ENCODE assay signal across 8 mouse cellular contexts in the genomic region with DNA sequence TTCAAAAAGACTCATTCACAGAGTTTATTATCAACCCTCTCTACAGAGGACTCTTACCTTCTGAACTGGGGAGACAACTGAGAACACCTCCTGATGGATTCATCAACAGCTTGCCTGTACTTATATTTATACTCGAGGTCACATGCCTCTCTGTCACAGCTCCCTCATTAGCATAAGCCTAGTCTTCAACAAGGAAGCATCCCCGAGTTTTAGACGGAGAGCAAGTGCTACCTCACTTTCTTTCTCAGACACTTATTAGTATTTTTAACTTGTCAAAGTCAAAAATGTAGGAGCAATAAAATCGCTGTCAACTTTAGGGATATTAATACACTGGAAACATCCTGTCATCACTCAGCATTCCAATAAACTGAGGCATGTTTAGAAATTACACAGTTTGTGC. TPM values are rescaled to one million over a fixed set of nuclear protein-coding genes. Genes with fewer than 3 reads are reported as not detected.
DNase-seq lines count a peak whose midpoint lies in the region; ATAC-seq and TF ChIP-seq lines count a peak whose summit lies in the region.

Gene Ide, minus strand, starts transcription at position 101 of the 400 bp plus-strand sequence.

- H3K4me2 ChIP-seq in neural tube, embryonic 11.5 days (ENCODE audit: low read depth), result no peak within 1 kb of the TSS
- H3K4me2 ChIP-seq in embryonic facial prominence, embryonic 15.5 days (replicated peaks), result no peak within 1 kb of the TSS
- no peak within 1 kb of the TSS for H3K4me2 ChIP-seq in heart, postnatal 0 days (ENCODE audit: low read depth, low read length)
- H3K4me2 ChIP-seq in neural tube, embryonic 14.5 days (ENCODE audit: low read depth, low read length), result no peak within 1 kb of the TSS

- ATAC-seq in neural tube, embryonic 11.5 days (ENCODE audit: insufficient read depth, low FRiP score, low TSS enrichment), result no peak
- ATAC-seq in embryonic facial prominence, embryonic 15.5 days (ENCODE audit: insufficient number of reproducible peaks, low FRiP score, low TSS enrichment, low read depth), result no peak
- ATAC-seq in heart, postnatal 0 days (ENCODE audit: insufficient read depth, low read depth), result no peak
- no peak for ATAC-seq in neural tube, embryonic 14.5 days (ENCODE audit: low read depth)

- H3K27ac ChIP-seq in neural tube, embryonic 11.5 days (ENCODE audit: low read depth, low read length), result no peak within 1 kb of the TSS
- no peak within 1 kb of the TSS for H3K27ac ChIP-seq in embryonic facial prominence, embryonic 15.5 days (replicated peaks)
- H3K27ac ChIP-seq in heart, postnatal 0 days (ENCODE audit: low read depth), result no peak within 1 kb of the TSS
- no peak within 1 kb of the TSS for H3K27ac ChIP-seq in neural tube, embryonic 14.5 days (ENCODE audit: low read depth, low read length)

- no peaks in the 10 kb centered on the region for H3K36me3 ChIP-seq in neural tube, embryonic 11.5 days (ENCODE audit: control insufficient read depth, insufficient read depth, low read length)
- no peaks in the 10 kb centered on the region for H3K36me3 ChIP-seq in embryonic facial prominence, embryonic 15.5 days
- no peaks in the 10 kb centered on the region for H3K36me3 ChIP-seq in heart, postnatal 0 days (replicated peaks; ENCODE audit: control insufficient read depth, insufficient read depth, low read length)
- no peaks in the 10 kb centered on the region for H3K36me3 ChIP-seq in neural tube, embryonic 14.5 days (ENCODE audit: control insufficient read depth, insufficient read depth, low read length)

- no peak within 1 kb of the TSS for H3K9ac ChIP-seq in neural tube, embryonic 11.5 days (ENCODE audit: low read length)
- no peak within 1 kb of the TSS for H3K9ac ChIP-seq in embryonic facial prominence, embryonic 15.5 days
- no peak within 1 kb of the TSS for H3K9ac ChIP-seq in heart, postnatal 0 days (replicated peaks; ENCODE audit: low read depth, low read length)
- H3K9ac ChIP-seq in neural tube, embryonic 14.5 days (replicated peaks; ENCODE audit: low read depth, low read length), result no peak within 1 kb of the TSS

- no peak for TF ChIP-seq CTCF in heart, postnatal 0 days (IDR thresholded peaks at IDR 0.05; ENCODE audit: low read depth)

- no peak for DNase-seq in neural tube, embryonic 11.5 days (ENCODE audit: low spot score)
- no peak for DNase-seq in neural tube, embryonic 10.5 days (ENCODE audit: extremely low spot score, low spot score)
- DNase-seq in heart, postnatal 0 days (ENCODE audit: low spot score), result no peak
- no peak for DNase-seq in left cerebral cortex, postnatal 4 days
- DNase-seq in testis, postnatal 14 days (ENCODE audit: low spot score), result no peak
- no peak for DNase-seq in ovary, postnatal 10 days (ENCODE audit: low spot score)

- no peaks in the 10 kb centered on the region for H3K9me3 ChIP-seq in neural tube, embryonic 11.5 days (ENCODE audit: control insufficient read depth, low read length)
- no peaks in the 10 kb centered on the region for H3K9me3 ChIP-seq in embryonic facial prominence, embryonic 15.5 days (replicated peaks)
- H3K9me3 ChIP-seq in heart, postnatal 0 days (replicated peaks; ENCODE audit: control insufficient read depth, low read length), result no peaks in the 10 kb centered on the region
- H3K9me3 ChIP-seq in neural tube, embryonic 14.5 days (ENCODE audit: control insufficient read depth, low read length), result no peaks in the 10 kb centered on the region

- H3K27me3 ChIP-seq in neural tube, embryonic 11.5 days (ENCODE audit: control insufficient read depth, insufficient read depth, low read length), result no peaks in the 10 kb centered on the region
- H3K27me3 ChIP-seq in embryonic facial prominence, embryonic 15.5 days, result no peaks in the 10 kb centered on the region
- H3K27me3 ChIP-seq in heart, postnatal 0 days (ENCODE audit: control insufficient read depth, insufficient read depth, low read length), result no peaks in the 10 kb centered on the region
- no peaks in the 10 kb centered on the region for H3K27me3 ChIP-seq in neural tube, embryonic 14.5 days (ENCODE audit: control insufficient read depth, insufficient read depth, low read length)

- no peak within 1 kb of the TSS for H3K4me3 ChIP-seq in neural tube, embryonic 11.5 days (ENCODE audit: low read depth, low read length)
- H3K4me3 ChIP-seq in embryonic facial prominence, embryonic 15.5 days (replicated peaks), result no peak within 1 kb of the TSS
- no peak within 1 kb of the TSS for H3K4me3 ChIP-seq in heart, postnatal 0 days (ENCODE audit: low read depth, low read length)
- H3K4me3 ChIP-seq in neural tube, embryonic 14.5 days (ENCODE audit: low read depth, low read length), result no peak within 1 kb of the TSS

- no peak for TF ChIP-seq EP300 in heart, postnatal 0 days (IDR thresholded peaks at IDR 0.05; ENCODE audit: low read depth)

- intact Hi-C loops in left cerebral cortex, postnatal 4 days (cut with DNase I), result no loop called here

- no peaks in the 10 kb centered on the region for H3K4me1 ChIP-seq in neural tube, embryonic 11.5 days (ENCODE audit: control insufficient read depth, insufficient read depth, low read length)
- no peaks in the 10 kb centered on the region for H3K4me1 ChIP-seq in embryonic facial prominence, embryonic 15.5 days
- H3K4me1 ChIP-seq in heart, postnatal 0 days (ENCODE audit: control insufficient read depth, insufficient read depth), result peaks cover 22% of the 10 kb centered on the region
- no peaks in the 10 kb centered on the region for H3K4me1 ChIP-seq in neural tube, embryonic 14.5 days (ENCODE audit: control insufficient read depth, insufficient read depth, low read length)

- 83% methylated on average over 4 of the region's 4 CpGs for WGBS in neural tube, embryonic 11.5 days
- WGBS in embryonic facial prominence, embryonic 15.5 days, result 63% methylated on average over 4 of the region's 4 CpGs
- 58% methylated on average over 4 of the region's 4 CpGs for WGBS in heart, postnatal 0 days
- 80% methylated on average over 4 of the region's 4 CpGs for WGBS in neural tube, embryonic 14.5 days

RNA-seq across cellular contexts. Expression of gene Ide, which starts in this region (rescaled TPM):
- 57.0 and 67.0 TPM in 2 replicates for polyA plus RNA-seq in neural tube, embryonic 11.5 days (2014; fragmentation: Nextera tagmentation; extraction: Ambion mirVana)
- 49.5 and 58.6 TPM in 2 replicates for polyA plus RNA-seq in embryonic facial prominence, embryonic 15.5 days (2015; fragmentation: Nextera tagmentation; extraction: Ambion mirVana)
- 57.5 and 60.8 TPM in 2 replicates for total RNA-seq in heart, postnatal 0 days (2014; rRNA removed; ENCODE audit: low replicate concordance)
- 68.0 and 72.6 TPM in 2 replicates for polyA plus RNA-seq in heart, postnatal 0 days (2015; fragmentation: Nextera tagmentation; extraction: Ambion mirVana)
- 10 to 100 TPM; 43.3 to 48.0 TPM for total RNA-seq in left cerebral cortex, postnatal 4 days (2021)
- 48.5 and 49.3 TPM in 2 replicates for polyA plus RNA-seq in neural tube, embryonic 14.5 days (2014; fragmentation: Nextera tagmentation; extraction: Ambion mirVana)
